Mouse (Mus musculus) kidney, postnatal 10 days (tissue): ENCODE data around the gene Blnk.
A peak's percentile ranks its signal among the peaks of the same experiment; 100 is the strongest.

Experiments used
- DNase-seq: peaks from one replicate; pipeline ENCODE4 v3.0.0; 2021; ENCODE audit warnings: mixed read lengths

Blnk gene

GRCm38 (mm10) chr19:40999569-40999968 is 5.2 kb upstream of the Blnk start:
- DNase-seq, result no peak

- DNase-seq, result peak; percentile 52
Measured at GRCm38 (mm10) chr19:40998469-40999170, 4.3 kb upstream of the Blnk start.

- DNase-seq, result no peak
Measured at GRCm38 (mm10) chr19:40996722-40997121, 2.4 kb upstream of the Blnk start.

- DNase-seq, result peak; percentile 16
Measured at GRCm38 (mm10) chr19:40995449-40996401, 1.4 kb upstream of the Blnk start.

- DNase-seq, result no peak
Measured at GRCm38 (mm10) chr19:40994911-40995310, 576 bp upstream of the Blnk start.

- DNase-seq, result no peak
Measured at GRCm38 (mm10) chr19:40993356-40993755, 979 bp downstream of the Blnk start.

GRCm38 (mm10) chr19:40992517-40993044 is 1.8 kb downstream of the Blnk start:
- DNase-seq, result no peak

GRCm38 (mm10) chr19:40992096-40992495 is 2.2 kb downstream of the Blnk start:
- no peak for DNase-seq

- no peak for DNase-seq
Measured at GRCm38 (mm10) chr19:40991626-40992025, 2.7 kb downstream of the Blnk start.

- DNase-seq, result no peak
Measured at GRCm38 (mm10) chr19:40990781-40991343, 3.5 kb downstream of the Blnk start.

GRCm38 (mm10) chr19:40989961-40990600 is 4.3 kb downstream of the Blnk start:
- no peak for DNase-seq

- no peak for DNase-seq
Measured at GRCm38 (mm10) chr19:40988856-40989255, 5.5 kb downstream of the Blnk start.

- DNase-seq, result no peak
Measured at GRCm38 (mm10) chr19:40984536-40984935, 9.8 kb downstream of the Blnk start.

GRCm38 (mm10) chr19:40980671-40981070 is 13.7 kb downstream of the Blnk start:
- DNase-seq, result no peak

- no peak for DNase-seq
Measured at GRCm38 (mm10) chr19:40978026-40978425, 16.3 kb downstream of the Blnk start.

- no peak for DNase-seq
Measured at GRCm38 (mm10) chr19:40976946-40977917, 17.1 kb downstream of the Blnk start.

GRCm38 (mm10) chr19:40971273-40971914 is 22.9 kb downstream of the Blnk start:
- DNase-seq, result no peak

GRCm38 (mm10) chr19:40970775-40971174 is 23.6 kb downstream of the Blnk start:
- no peak for DNase-seq

- DNase-seq, result no peak
Measured at GRCm38 (mm10) chr19:40970301-40970700, 24.0 kb downstream of the Blnk start.

- DNase-seq, result no peak
Measured at GRCm38 (mm10) chr19:40964936-40965850, 29.1 kb downstream of the Blnk start.
